In genomic region chr12:87266108-87266826, GRCm38 (mm10) we compare ENCODE assay signal across 8 mouse cellular contexts. TPM values are rescaled to one million over a fixed set of nuclear protein-coding genes. Genes with fewer than 3 reads are reported as not detected.
DNase-seq lines count a peak whose midpoint lies in the region; ATAC-seq lines count a peak whose summit lies in the region.

Gene Vipas39, minus strand, starts transcription at chr12:87266256.
Gene Ahsa1, plus strand, starts transcription at chr12:87266479.

- peak within 1 kb of the TSS; percentile 91 for H3K9ac ChIP-seq in embryonic facial prominence, embryonic 11.5 days (replicated peaks; ENCODE audit: low read length)
- peak within 1 kb of the TSS; percentile 89 for H3K9ac ChIP-seq in midbrain, embryonic 13.5 days (replicated peaks)

- no peaks in the 10 kb centered on the region for H3K27me3 ChIP-seq in embryonic facial prominence, embryonic 11.5 days (ENCODE audit: control insufficient read depth, insufficient read depth, low read length)
- H3K27me3 ChIP-seq in limb, embryonic 10.5 days (ENCODE audit: low read depth, poor library complexity, severe bottlenecking), result no peaks in the 10 kb centered on the region
- no peaks in the 10 kb centered on the region for H3K27me3 ChIP-seq in midbrain, embryonic 13.5 days

- H3K36me3 ChIP-seq in embryonic facial prominence, embryonic 11.5 days (replicated peaks; ENCODE audit: control insufficient read depth, insufficient read depth, low read depth, low read length), result peaks cover 14% of the 10 kb centered on the region
- H3K36me3 ChIP-seq in limb, embryonic 10.5 days, result peaks cover 61% of the 10 kb centered on the region
- H3K36me3 ChIP-seq in midbrain, embryonic 13.5 days, result peaks cover 51% of the 10 kb centered on the region

- peak within 1 kb of the TSS; percentile 85 for H3K27ac ChIP-seq in embryonic facial prominence, embryonic 11.5 days (replicated peaks; ENCODE audit: low read depth, low read length)
- peak within 1 kb of the TSS; percentile 94 for H3K27ac ChIP-seq in limb, embryonic 10.5 days
- H3K27ac ChIP-seq in midbrain, embryonic 13.5 days, result peak within 1 kb of the TSS; percentile 86

- WGBS in embryonic facial prominence, embryonic 11.5 days, result under 1% methylated on average over 31 of the region's 31 CpGs
- WGBS in limb, embryonic 10.5 days, result under 1% methylated on average over 31 of the region's 31 CpGs
- 1% methylated on average over 31 of the region's 31 CpGs for WGBS in midbrain, embryonic 13.5 days

- no peaks in the 10 kb centered on the region for H3K9me3 ChIP-seq in embryonic facial prominence, embryonic 11.5 days (replicated peaks; ENCODE audit: control insufficient read depth, low read length)
- no peaks in the 10 kb centered on the region for H3K9me3 ChIP-seq in limb, embryonic 10.5 days (replicated peaks)
- H3K9me3 ChIP-seq in midbrain, embryonic 13.5 days, result no peaks in the 10 kb centered on the region

- ATAC-seq in embryonic facial prominence, embryonic 11.5 days (replicated peaks; ENCODE audit: insufficient number of reproducible peaks, low FRiP score, low TSS enrichment, low read depth), result peak; percentile 96
- ATAC-seq in granulocyte monocyte progenitor cell, adult 5-6 weeks (replicated peaks; ENCODE audit: poor library complexity, severe bottlenecking), result peak; percentile 88
- peak; percentile 98 for ATAC-seq in midbrain, embryonic 13.5 days

- H3K4me3 ChIP-seq in embryonic facial prominence, embryonic 11.5 days (ENCODE audit: low read depth, low read length), result peak within 1 kb of the TSS; percentile 81
- peak within 1 kb of the TSS; percentile 79 for H3K4me3 ChIP-seq in limb, embryonic 10.5 days
- H3K4me3 ChIP-seq in midbrain, embryonic 13.5 days (replicated peaks), result peak within 1 kb of the TSS; percentile 82

- peak; percentile 73 to 83 for DNase-seq in urinary bladder, adult 18-20 months (ENCODE audit: low spot score in 2 of 2)
- DNase-seq in urinary bladder, postnatal 10 days (ENCODE audit: low spot score), result no peak
- DNase-seq in embryonic facial prominence, embryonic 11.5 days (ENCODE audit: low spot score), result peak; percentile 98
- DNase-seq in kidney, adult 11 months, result peak; percentile 96
- peak; percentile 91 for DNase-seq in limb, embryonic 10.5 days (ENCODE audit: low spot score)
- peak; percentile 85 for DNase-seq in spleen, adult 12 weeks (ENCODE audit: low spot score)

- peaks cover 3% of the 10 kb centered on the region; the same call in 1 of the 2 replicates for H3K4me1 ChIP-seq in embryonic facial prominence, embryonic 11.5 days (ENCODE audit: control insufficient read depth, insufficient read depth, low read length)
- H3K4me1 ChIP-seq in limb, embryonic 10.5 days, result peaks cover 25% of the 10 kb centered on the region
- H3K4me1 ChIP-seq in midbrain, embryonic 13.5 days (replicated peaks), result peaks cover 27% of the 10 kb centered on the region

- H3K4me2 ChIP-seq in embryonic facial prominence, embryonic 11.5 days (ENCODE audit: low read depth, low read length), result peak within 1 kb of the TSS; percentile 69
- peak within 1 kb of the TSS; percentile 94 for H3K4me2 ChIP-seq in midbrain, embryonic 13.5 days (replicated peaks)

RNA-seq across cellular contexts. Expression of gene Vipas39, which starts in this region (rescaled TPM):
- polyA plus RNA-seq in embryonic facial prominence, embryonic 11.5 days (2014; fragmentation: Nextera tagmentation; extraction: Ambion mirVana), result 61.9 and 62.0 TPM in 2 replicates
- 25.9 and 56.4 TPM in 2 replicates for total RNA-seq in granulocyte monocyte progenitor cell, adult 5-6 weeks (2014; fragmentation: Nextera tagmentation)
- 27.2 and 31.0 TPM in 2 replicates for total RNA-seq in granulocyte monocyte progenitor cell, adult 5-6 weeks (2017)
- 50.5 and 56.7 TPM in 2 replicates for polyA plus RNA-seq in limb, embryonic 10.5 days (2016; fragmentation: Nextera tagmentation; extraction: Ambion mirVana)
- 67.3 and 69.3 TPM in 2 replicates for polyA plus RNA-seq in midbrain, embryonic 13.5 days (2015; fragmentation: Nextera tagmentation; extraction: Ambion mirVana)

RNA-seq across cellular contexts. Expression of gene Ahsa1, which starts in this region (rescaled TPM):
- 245 and 266 TPM in 2 replicates for polyA plus RNA-seq in embryonic facial prominence, embryonic 11.5 days (2014; fragmentation: Nextera tagmentation; extraction: Ambion mirVana)
- 174 and 185 TPM in 2 replicates for total RNA-seq in granulocyte monocyte progenitor cell, adult 5-6 weeks (2014; fragmentation: Nextera tagmentation)
- total RNA-seq in granulocyte monocyte progenitor cell, adult 5-6 weeks (2017), result 310 and 324 TPM in 2 replicates
- 294 and 332 TPM in 2 replicates for polyA plus RNA-seq in limb, embryonic 10.5 days (2016; fragmentation: Nextera tagmentation; extraction: Ambion mirVana)
- polyA plus RNA-seq in midbrain, embryonic 13.5 days (2015; fragmentation: Nextera tagmentation; extraction: Ambion mirVana), result 207 and 209 TPM in 2 replicates
